Mouse (Mus musculus) cortical plate, adult 2 months (tissue): Measurements from ENCODE around the gene Etv6.

ENCODE experiments used
- CTCF ChIP-seq: fragments of 200-500 bp; IDR thresholded peaks from 2 replicates; pipeline ENCODE4 v1.5.1; 2011; ENCODE audit warnings: mild to moderate bottlenecking, control low read depth, low read length; ENCODE audit not compliant: insufficient read depth; ENCODE audit errors: extremely low read depth
- POLR2A ChIP-seq: fragments of 200-500 bp; IDR thresholded peaks from 2 replicates; pipeline ENCODE4 v1.6.1; 2011; ENCODE audit warnings: mild to moderate bottlenecking, low read length, control low read depth; ENCODE audit not compliant: insufficient read depth; ENCODE audit errors: extremely low read depth

GRCm38 (mm10) chr6:134141616-134142165 is 106.2 kb downstream of the Etv6 start:
- TF ChIP-seq CTCF (no peak), POLR2A (no peak)
